Mouse (Mus musculus) MEL (cell line): Measurements from ENCODE around the gene Wdr78. TPM values are rescaled to one million over a fixed set of nuclear protein-coding genes. Genes with fewer than 3 reads are reported as not detected.

Source experiments
- DNase-seq: peaks from one replicate; pipeline ENCODE4 v3.0.0; 2011; ENCODE audit warnings: low read depth, low spot score
- H3K27ac ChIP-seq: 2 replicates; pipeline ENCODE4 v1.5.1; 2012; ENCODE audit warnings: low read depth, mild to moderate bottlenecking, control low read depth, low read length, moderate library complexity; ENCODE audit not compliant: control insufficient read depth
- H3K27me3 ChIP-seq, 2 experiments: fragments of 150-350 bp in 1 of 2; sonication (generic) in 1 of 2; 2 replicates each; pipeline ENCODE4 v1.6.1; 2012; ENCODE audit warnings: low read length in 2 of 2, mild to moderate bottlenecking in 2 of 2, improper control_type of control experiment in 1 of 2, moderate library complexity in 1 of 2; ENCODE audit not compliant: insufficient read depth in 2 of 2, control insufficient read depth in 1 of 2
- H3K36me3 ChIP-seq, 2 experiments: 2 replicates each; pipeline ENCODE4 v1.6.1; 2012 to 2014; ENCODE audit warnings: low read length in 2 of 2, improper control_type of control experiment in 1 of 2, inconsistent platforms in 1 of 2, mild to moderate bottlenecking in 1 of 2; ENCODE audit not compliant: insufficient read depth in 2 of 2, control insufficient read depth in 1 of 2
- H3K4me1 ChIP-seq, 2 experiments: fragments of 150-350 bp in 1 of 2; sonication (generic) in 1 of 2; 2 replicates each; pipeline ENCODE4 v1.6.1; 2012; ENCODE audit warnings: low read length in 2 of 2, improper control_type of control experiment in 1 of 2, mild to moderate bottlenecking in 1 of 2; ENCODE audit not compliant: insufficient read depth in 2 of 2, control insufficient read depth in 1 of 2
- H3K4me3 ChIP-seq, 2 experiments: fragments of 150-350 bp in 1 of 2; sonication (generic) in 1 of 2; 2 replicates each; pipeline ENCODE4 v1.5.1; 2012; ENCODE audit warnings: low read depth in 2 of 2, low read length in 2 of 2, mild to moderate bottlenecking in 2 of 2, moderate library complexity in 2 of 2, control low read depth in 1 of 2, improper control_type of control experiment in 1 of 2; ENCODE audit not compliant: control insufficient read depth in 1 of 2, insufficient read depth in 1 of 2
- H3K79me2 ChIP-seq: 2 replicates; pipeline ENCODE4 v1.6.1; 2012; ENCODE audit warnings: mild to moderate bottlenecking, low read length, moderate library complexity; ENCODE audit not compliant: control insufficient read depth, poor library complexity, insufficient read depth
- H3K9ac ChIP-seq: 2 replicates; pipeline ENCODE4 v1.6.1; 2012; ENCODE audit warnings: low read depth, mild to moderate bottlenecking, control low read depth, low read length, moderate library complexity; ENCODE audit not compliant: control insufficient read depth, poor library complexity, severe bottlenecking
- H3K9me3 ChIP-seq: fragments of 150-350 bp; sonication (generic); replicated peaks from 2 replicates; pipeline ENCODE4 v1.6.1; 2012; ENCODE audit warnings: mild to moderate bottlenecking, low read length, improper control_type of control experiment, moderate library complexity; ENCODE audit not compliant: insufficient read depth
- BHLHE40 ChIP-seq: IDR thresholded peaks from 2 replicates; pipeline ENCODE4 v1.6.1; 2012; ENCODE audit warnings: low read depth, mild to moderate bottlenecking, inconsistent platforms, low read length, improper control_type of control experiment, borderline replicate concordance
- CHD1 ChIP-seq: IDR thresholded peaks from 2 replicates; pipeline ENCODE4 v1.6.1; 2012; ENCODE audit warnings: low read depth, mild to moderate bottlenecking, inconsistent platforms, low read length, improper control_type of control experiment
- CHD2 ChIP-seq: IDR thresholded peaks from 2 replicates; pipeline ENCODE4 v1.6.1; 2011; ENCODE audit warnings: low read length, improper control_type of control experiment
- CTCF ChIP-seq, 3 experiments: IDR thresholded peaks in 2 of 3; conservative IDR thresholded peaks in 1 of 3; 2 replicates each; pipeline ENCODE4 v1.5.1; 2011 to 2012; ENCODE audit warnings: low read length in 3 of 3, low read depth in 2 of 3, mild to moderate bottlenecking in 2 of 3, improper control_type of control experiment in 1 of 3, inconsistent platforms in 1 of 3, mixed read lengths in 1 of 3, moderate library complexity in 1 of 3; ENCODE audit not compliant: control insufficient read depth in 1 of 3, insufficient read depth in 1 of 3, poor library complexity in 1 of 3, severe bottlenecking in 1 of 3
- GABPA ChIP-seq: IDR thresholded peaks from 2 replicates; pipeline ENCODE4 v1.6.1; 2012; ENCODE audit warnings: low read depth, mild to moderate bottlenecking, inconsistent platforms, low read length, improper control_type of control experiment, moderate library complexity
- JUND ChIP-seq: IDR thresholded peaks from 2 replicates; pipeline ENCODE4 v1.6.1; 2011; ENCODE audit warnings: low read depth, mild to moderate bottlenecking, improper control_type of control experiment, low read length
- MAX ChIP-seq: IDR thresholded peaks from 2 replicates; pipeline ENCODE4 v1.6.1; 2011; ENCODE audit warnings: low read length, improper control_type of control experiment
- MXI1 ChIP-seq: IDR thresholded peaks from 2 replicates; pipeline ENCODE4 v1.6.1; 2011; ENCODE audit warnings: mild to moderate bottlenecking, low read depth, low read length, improper control_type of control experiment
- MYB ChIP-seq: IDR thresholded peaks from 2 replicates; pipeline ENCODE4 v1.6.1; 2011; ENCODE audit warnings: mild to moderate bottlenecking, low read depth, low read length, improper control_type of control experiment
- NELFE ChIP-seq: IDR thresholded peaks from 2 replicates; pipeline ENCODE4 v1.6.1; 2011; ENCODE audit warnings: low read depth, low read length, improper control_type of control experiment
- NRF1 ChIP-seq: IDR thresholded peaks from 2 replicates; pipeline ENCODE4 v1.6.1; 2014; ENCODE audit warnings: low read depth, mild to moderate bottlenecking, inconsistent platforms, low read length, improper control_type of control experiment, moderate library complexity; ENCODE audit not compliant: poor library complexity, insufficient read depth, severe bottlenecking
- POLR2A ChIP-seq, 2 experiments: IDR thresholded peaks; 2 replicates each; pipeline ENCODE4 v1.6.1; 2011 to 2012; ENCODE audit warnings: low read length in 2 of 2, mild to moderate bottlenecking in 2 of 2, control low read depth in 1 of 2, improper control_type of control experiment in 1 of 2, low read depth in 1 of 2, moderate library complexity in 1 of 2; ENCODE audit not compliant: control insufficient read depth in 1 of 2, insufficient read depth in 1 of 2, poor library complexity in 1 of 2
- RAD21 ChIP-seq: IDR thresholded peaks from 2 replicates; pipeline ENCODE4 v1.6.1; 2011; ENCODE audit warnings: mild to moderate bottlenecking, low read depth, low read length, improper control_type of control experiment
- RCOR1 ChIP-seq: IDR thresholded peaks from 2 replicates; pipeline ENCODE4 v1.6.1; 2012; ENCODE audit warnings: low read depth, mild to moderate bottlenecking, inconsistent platforms, low read length, improper control_type of control experiment
- SMC3 ChIP-seq: IDR thresholded peaks from 2 replicates; pipeline ENCODE4 v1.6.1; 2011; ENCODE audit warnings: low read depth, low read length, improper control_type of control experiment
- TBP ChIP-seq: IDR thresholded peaks from 2 replicates; pipeline ENCODE4 v1.8.0; 2011; ENCODE audit warnings: low read depth, low read length, improper control_type of control experiment
- TCF12 ChIP-seq: IDR thresholded peaks from 2 replicates; pipeline ENCODE4 v1.6.1; 2014; ENCODE audit warnings: low read depth, mild to moderate bottlenecking, inconsistent platforms, low read length, improper control_type of control experiment, moderate library complexity
- UBTF ChIP-seq: IDR thresholded peaks from 2 replicates; pipeline ENCODE4 v1.6.1; 2012; ENCODE audit warnings: low read depth, mild to moderate bottlenecking, inconsistent platforms, low read length, improper control_type of control experiment, moderate library complexity, borderline replicate concordance; ENCODE audit not compliant: insufficient read depth
- USF1 ChIP-seq: IDR thresholded peaks from 2 replicates; pipeline ENCODE4 v1.6.1; 2014; ENCODE audit warnings: low read depth, mild to moderate bottlenecking, inconsistent platforms, low read length, improper control_type of control experiment, moderate library complexity
- ZKSCAN1 ChIP-seq: IDR thresholded peaks from 2 replicates; pipeline ENCODE4 v1.6.1; 2012; ENCODE audit warnings: low read depth, mild to moderate bottlenecking, inconsistent platforms, low read length, improper control_type of control experiment, moderate library complexity
- ZMIZ1 ChIP-seq: IDR thresholded peaks from 2 replicates; pipeline ENCODE4 v1.6.1; 2012; ENCODE audit warnings: low read depth, mild to moderate bottlenecking, inconsistent platforms, low read length, improper control_type of control experiment, moderate library complexity
- polyA plus RNA-seq, 2 experiments: library from polyadenylated mRNA; stranded (reverse) in 1 of 2; unstranded in 1 of 2; fragments of >175 nt in 1 of 2; fragments of >200 nt in 1 of 2; gene quantifications; 2 replicates each; pipeline versions ENCODE4 v1.2.1 to v1.2.4; 2012; ENCODE audit warnings: low replicate concordance in 2 of 2, low read depth in 1 of 2; ENCODE audit not compliant: insufficient read length in 2 of 2, insufficient read depth in 1 of 2, missing spikeins in 1 of 2
- total RNA-seq: library from RNA; depleted of rRNA; stranded (reverse); fragments of 300-350 nt; gene quantifications from 2 replicates; pipeline ENCODE4 v1.2.3, GENCODE M21; 2012

Gene Wdr78
- total and polyA plus RNA-seq, 3 experiments: 0.77 to 1.2 TPM; not detected in 1

GRCm38 (mm10) chr4:103005190-103005945 is 109.0 kb downstream of the Wdr78 start:
- no peaks in the 10 kb centered on the region; a peak in 1 of 4 replicates for H3K27me3 ChIP-seq
- H3K9ac ChIP-seq: no peak overlapping the region
- no peak for DNase-seq

GRCm38 (mm10) chr4:103004681-103005080 is 109.7 kb downstream of the Wdr78 start:
- Histone ChIP-seq H3K4me1 (no peaks in the 10 kb centered on the region), H3K9ac (no peak overlapping the region), H3K36me3 (no peaks in the 10 kb centered on the region), H3K27me3 (no peaks in the 10 kb centered on the region; a peak in 2 of 4 replicates), H3K4me3 (no peak overlapping the region), H3K9me3 (no peaks in the 10 kb centered on the region), H3K79me2 (no peaks in the 10 kb centered on the region), H3K27ac (no peak overlapping the region)
- TF ChIP-seq UBTF (no peak), MYB (no peak), ZKSCAN1 (no peak)
- DNase-seq: no peak

More at GRCm38 (mm10) chr4:103005190-103005945, 109.0 kb downstream of the Wdr78 start:
- Histone ChIP-seq H3K27ac (no peak overlapping the region), H3K4me1 (no peaks in the 10 kb centered on the region), H3K79me2 (no peaks in the 10 kb centered on the region), H3K9me3 (no peaks in the 10 kb centered on the region), H3K36me3 (no peaks in the 10 kb centered on the region), H3K4me3 (no peak overlapping the region)
- TF ChIP-seq RAD21: no peak

- no peaks in the 10 kb centered on the region for H3K9me3 ChIP-seq
- H3K9ac ChIP-seq: no peak overlapping the region
- no peak for DNase-seq
- H3K4me3 ChIP-seq: no peak overlapping the region
- no peak overlapping the region for H3K27ac ChIP-seq
- no peaks in the 10 kb centered on the region; a peak in 1 of 4 replicates for H3K36me3 ChIP-seq
- 0 out of 4 replicates have a peak, but pooled peaks cover 0 to 1% of the 10 kb centered on the region in 2 experiments for H3K27me3 ChIP-seq
- no peaks in the 10 kb centered on the region for H3K79me2 ChIP-seq
- no peaks in the 10 kb centered on the region for H3K4me1 ChIP-seq
- no peak for TF ChIP-seq NRF1
- no peak for TF ChIP-seq TCF12
- no peak for TF ChIP-seq BHLHE40
- no peak for TF ChIP-seq MXI1
- no peak for TF ChIP-seq POLR2A (IDR thresholded peaks at IDR 0.05; ENCODE audit: control insufficient read depth in 1 of 2, insufficient read depth in 1 of 2, low read depth in 1 of 2, low read length in 2 of 2, poor library complexity in 1 of 2)
- TF ChIP-seq SMC3: no peak
- TF ChIP-seq GABPA: no peak
- no peak for TF ChIP-seq MAX
- no peak for TF ChIP-seq CTCF (IDR thresholded peaks at IDR 0.05 in 2 of 3, conservative IDR thresholded peaks at IDR 0.05 in 1 of 3; ENCODE audit: control insufficient read depth in 1 of 3, insufficient read depth in 1 of 3, low read depth in 2 of 3, low read length in 3 of 3, poor library complexity in 1 of 3, severe bottlenecking in 1 of 3)
- TF ChIP-seq NELFE: no peak
- no peak for TF ChIP-seq ZMIZ1
- TF ChIP-seq CHD1: no peak
- no peak for TF ChIP-seq CHD2
- no peak for TF ChIP-seq RCOR1
- TF ChIP-seq TBP: no peak
- no peak for TF ChIP-seq USF1
- TF ChIP-seq JUND: no peak
Observed at GRCm38 (mm10) chr4:102991685-102992084, 122.7 kb downstream of the Wdr78 start.
